Mouse (Mus musculus) liver, embryonic 14.5 days (tissue): ENCODE measurements at regions not wholly inside any gene's neighbourhood (a gene's known extent, or its start where the extent isn't known, plus 50 kb on each side); places are given as distances from the start of the nearest gene placed in this dataset.

Experiments used
- CTCF ChIP-seq: IDR thresholded peaks from 2 replicates; pipeline ENCODE4 v1.5.1; 2016; ENCODE audit warnings: antibody characterized with exemption, low read depth, control low read depth
- EP300 ChIP-seq: IDR thresholded peaks from 2 replicates; pipeline ENCODE4 v1.6.1; 2016; ENCODE audit warnings: antibody characterized with exemption, low read depth

DNA sequence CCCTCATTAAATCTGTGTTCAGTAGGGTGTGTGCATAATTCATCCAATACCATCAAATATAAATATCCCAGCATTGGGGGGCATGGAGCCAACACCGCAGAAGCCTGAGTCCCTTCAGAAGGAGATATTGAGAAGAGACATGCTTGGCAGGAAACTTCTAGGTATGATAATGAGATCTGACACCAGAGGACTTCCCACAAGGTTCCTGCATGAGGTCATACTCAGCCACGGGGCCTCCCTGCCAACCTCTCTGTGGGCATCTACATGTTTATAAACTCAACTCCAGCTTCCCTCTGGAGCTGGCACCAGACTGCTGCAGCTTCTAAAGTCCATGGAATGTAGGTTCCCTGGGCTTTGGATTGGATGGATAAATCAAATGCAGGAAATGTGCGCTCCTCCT is 587.4 kb upstream of the Kdm8 start:
- TF ChIP-seq EP300 (no peak), CTCF (no peak)
